Mouse (Mus musculus): ENCODE data around the gene Spindoc.

- no peak for TF ChIP-seq CTCF (IDR thresholded peaks at IDR 0.05)
- no peak for TF ChIP-seq EP300 (IDR thresholded peaks at IDR 0.05)
Observed at GRCm38 (mm10) chr19:7352809-7353495, 29.8 kb downstream of the Spindoc start.
